Mouse (Mus musculus) T-helper 1 cell (primary cell): ENCODE measurements around the gene Hist1h4d.
"Not testable (repeated sequence)": the region's sequence is repeated elsewhere in the genome, so short reads cannot be mapped to it uniquely, and the experiment has no call there.

Experiments
- in situ Hi-C: fragments of 300-600 bp; cut with MboI, MseI; formaldehyde crosslinking; loops from one replicate; pipeline ENCODE4 v1.15.1; 2025; ENCODE audit warnings: high pct_unique_total_duplicates

Hist1h4d gene

GRCm38 (mm10) chr13:23550761-23551145, 30.6 kb upstream of the Hist1h4d start:
- in situ Hi-C loops, result no loop called here

GRCm38 (mm10) chr13:23551146-23551834, 30.1 kb upstream of the Hist1h4d start, which contains the start of gene Hist1h4f:
TSS of gene Hist1h4f (minus strand) at chr13:23551648.
- in situ Hi-C loops, result not testable (repeated sequence)

- in situ Hi-C loops, result no loop called here
Measured at GRCm38 (mm10) chr13:23551931-23552914, 29.2 kb upstream of the Hist1h4d start.

- in situ Hi-C loops, result no loop called here
Measured at GRCm38 (mm10) chr13:23552962-23553361, 28.4 kb upstream of the Hist1h4d start, which contains the start of gene Hist1h1d. TSS of gene Hist1h1d (plus strand) at chr13:23553262.

- in situ Hi-C loops, result no loop called here
Measured at GRCm38 (mm10) chr13:23554393-23554792, 27.0 kb upstream of the Hist1h4d start.

- in situ Hi-C loops, result no loop called here
Measured at GRCm38 (mm10) chr13:23554925-23555838, 26.2 kb upstream of the Hist1h4d start.

- in situ Hi-C loops, result no loop called here
Measured at GRCm38 (mm10) chr13:23555839-23556416, 25.5 kb upstream of the Hist1h4d start.

GRCm38 (mm10) chr13:23556906-23557305, 24.5 kb upstream of the Hist1h4d start:
- in situ Hi-C loops, result no loop called here

GRCm38 (mm10) chr13:23560699-23561098, 20.7 kb upstream of the Hist1h4d start:
- in situ Hi-C loops, result not testable (repeated sequence)

- in situ Hi-C loops, result not testable (repeated sequence)
Measured at GRCm38 (mm10) chr13:23561531-23561882, 19.9 kb upstream of the Hist1h4d start.

- in situ Hi-C loops, result not testable (repeated sequence)
Measured at GRCm38 (mm10) chr13:23561883-23562659, 19.3 kb upstream of the Hist1h4d start, which contains the start of gene Hist1h3e. TSS of gene Hist1h3e (minus strand) at chr13:23562369.

- in situ Hi-C loops, result no loop called here
Measured at GRCm38 (mm10) chr13:23562699-23563462, 18.5 kb upstream of the Hist1h4d start.

- in situ Hi-C loops, result no loop called here
Measured at GRCm38 (mm10) chr13:23564482-23564881, 16.9 kb upstream of the Hist1h4d start.

- in situ Hi-C loops, result loop anchor here (5.0 kb wide), 2 partner anchors 112 to 1848 kb away; partner anchors contain the start of genes Hist1h2ac, Hist1h2bc and Hist1h2bm
Measured at GRCm38 (mm10) chr13:23570261-23571021, 11.0 kb upstream of the Hist1h4d start.

GRCm38 (mm10) chr13:23571022-23571503, 10.3 kb upstream of the Hist1h4d start, which contains the start of the genes Hist1h2ae and Hist1h2bg:
TSS of gene Hist1h2ae (minus strand) at chr13:23571220.
TSS of gene Hist1h2bg (plus strand) at chr13:23571396.
- in situ Hi-C loops, result loop anchor here (5.0 kb wide), 2 partner anchors 111 to 1849 kb away; partner anchors contain the start of genes Hist1h2ac, Hist1h2bc and Hist1h2bm

- in situ Hi-C loops, result loop anchor here (5.0 kb wide), 2 partner anchors 111 to 1849 kb away; partner anchors contain the start of genes Hist1h2ac, Hist1h2bc and Hist1h2bm
Measured at GRCm38 (mm10) chr13:23571504-23572217, 9.7 kb upstream of the Hist1h4d start.
